Mouse (Mus musculus) C2C12 (cell line): ENCODE measurements around the gene Nipbl.

ENCODE experiments used
- CEBPB ChIP-seq: IDR thresholded peaks from one replicate; pipeline ENCODE4 v1.6.1; 2011; ENCODE audit warnings: low read depth, mild to moderate bottlenecking, control low read depth, moderate library complexity
- CTCF ChIP-seq: IDR thresholded peaks from one replicate; pipeline ENCODE4 v1.5.1; 2011; ENCODE audit not compliant: control insufficient read depth, insufficient read depth, insufficient read length
- FOSL1 ChIP-seq: IDR thresholded peaks from one replicate; pipeline ENCODE4 v1.8.0; 2011; ENCODE audit warnings: mild to moderate bottlenecking, low read length; ENCODE audit not compliant: poor library complexity, insufficient read depth, severe bottlenecking
- MYOD1 ChIP-seq: IDR thresholded peaks from one replicate; pipeline ENCODE4 v1.6.1; 2011; ENCODE audit warnings: low read depth; ENCODE audit not compliant: control insufficient read depth, insufficient read length
- USF1 ChIP-seq: IDR thresholded peaks from one replicate; pipeline ENCODE4 v1.6.1; 2011; ENCODE audit warnings: low read depth, mild to moderate bottlenecking, control low read depth, moderate library complexity

- TF ChIP-seq CTCF = no peak
- no peak for TF ChIP-seq MYOD1
- TF ChIP-seq FOSL1 = no peak
- no peak for TF ChIP-seq USF1
- TF ChIP-seq CEBPB = peak; percentile 66
These were observed 19.3 kb upstream of the Nipbl start for GRCm38 (mm10) chr15:8463521-8463920.
